Mouse (Mus musculus): ENCODE measurements around the gene Zfp879. TPM values are rescaled to one million over a fixed set of nuclear protein-coding genes. Genes with fewer than 3 reads are reported as not detected.

The Zfp879 gene
- polyA plus RNA-seq (2015; fragmentation: Nextera tagmentation; extraction: Ambion mirVana) = 0.31 and 0.49 TPM in 2 replicates

GRCm38 (mm10) chr11:50841023-50841735, at the start of gene Zfp879:
Gene Zfp879, minus strand, starts transcription at chr11:50841552.
- Histone ChIP-seq H3K9ac (peak within 1 kb of the TSS; percentile 86), H3K4me1 (peaks cover 12% of the 10 kb centered on the region), H3K9me3 (no peaks in the 10 kb centered on the region), H3K4me3 (peak within 1 kb of the TSS; percentile 56), H3K27me3 (replicated peaks) (peaks cover 16% of the 10 kb centered on the region; the same call in 1 of the 2 replicates), H3K4me2 (peak within 1 kb of the TSS; percentile 80), H3K27ac (replicated peaks) (peak within 1 kb of the TSS; percentile 92), H3K36me3 (no peaks in the 10 kb centered on the region)
- 13% methylated on average over 22 of the region's 22 CpGs for WGBS
- ATAC-seq (ENCODE audit: extremely low read depth, insufficient number of reproducible peaks, low FRiP score, low TSS enrichment) = peak; percentile 85

GRCm38 (mm10) chr11:50887390-50888128, 46.2 kb upstream of the Zfp879 start, which contains the start of gene Zfp454:
Gene Zfp454, minus strand, starts transcription at chr11:50887651.
- Histone ChIP-seq H3K4me3 (peak within 1 kb of the TSS; percentile 57), H3K4me2 (peak within 1 kb of the TSS; percentile 76), H3K9me3 (peaks cover 4% of the 10 kb centered on the region; the same call in 1 of the 2 replicates), H3K27me3 (replicated peaks) (no peaks in the 10 kb centered on the region), H3K27ac (replicated peaks) (peak within 1 kb of the TSS; percentile 26; the same call in 1 of the 2 replicates), H3K4me1 (peaks cover 10% of the 10 kb centered on the region), H3K36me3 (peaks cover 13% of the 10 kb centered on the region; the same call in 1 of the 2 replicates), H3K9ac (peak within 1 kb of the TSS; percentile 82)
- 6% methylated on average over 26 of the region's 26 CpGs for WGBS
- ATAC-seq (ENCODE audit: extremely low read depth, insufficient number of reproducible peaks, low FRiP score, low TSS enrichment) = peak; percentile 62; the same call in 1 of the 2 replicates

GRCm38 (mm10) chr11:50886933-50887293, 45.6 kb upstream of the Zfp879 start:
- peak overlapping the region; percentile 82 for H3K9ac ChIP-seq
- H3K4me1 ChIP-seq = peaks cover 10% of the 10 kb centered on the region
- peak overlapping the region; percentile 57 for H3K4me3 ChIP-seq
- H3K27ac ChIP-seq (replicated peaks) = peak overlapping the region; percentile 26; the same call in 1 of the 2 replicates
- ATAC-seq (ENCODE audit: extremely low read depth, insufficient number of reproducible peaks, low FRiP score, low TSS enrichment) = no peak
- H3K27me3 ChIP-seq (replicated peaks) = no peaks in the 10 kb centered on the region
- H3K4me2 ChIP-seq = peak overlapping the region; percentile 76
- H3K36me3 ChIP-seq = peaks cover 19% of the 10 kb centered on the region
- WGBS = 20% methylated on average over 10 of the region's 10 CpGs
- H3K9me3 ChIP-seq = no peaks in the 10 kb centered on the region; the same call in 1 of the 2 replicates

- H3K9me3 ChIP-seq = no peaks in the 10 kb centered on the region
- H3K4me1 ChIP-seq = peaks cover 10% of the 10 kb centered on the region
- peak overlapping the region; percentile 76 for H3K4me2 ChIP-seq
- no peaks in the 10 kb centered on the region for H3K27me3 ChIP-seq (replicated peaks)
- peaks cover 19% of the 10 kb centered on the region for H3K36me3 ChIP-seq
- H3K27ac ChIP-seq (replicated peaks) = no peak overlapping the region
- peak overlapping the region; percentile 82 for H3K9ac ChIP-seq
- peak overlapping the region; percentile 57 for H3K4me3 ChIP-seq
- 51% methylated on average over 8 of the region's 8 CpGs for WGBS
- ATAC-seq (ENCODE audit: extremely low read depth, insufficient number of reproducible peaks, low FRiP score, low TSS enrichment) = no peak
These were observed 45.0 kb upstream of the Zfp879 start for GRCm38 (mm10) chr11:50886231-50886932.

GRCm38 (mm10) chr11:50883756-50884155, 42.4 kb upstream of the Zfp879 start:
- no peaks in the 10 kb centered on the region for H3K9me3 ChIP-seq
- H3K4me3 ChIP-seq = no peak overlapping the region
- H3K4me2 ChIP-seq = no peak overlapping the region
- H3K4me1 ChIP-seq = peaks cover 10% of the 10 kb centered on the region
- no peak overlapping the region for H3K27ac ChIP-seq (replicated peaks)
- 65% methylated on average over 3 of the region's 3 CpGs for WGBS
- H3K27me3 ChIP-seq (replicated peaks) = no peaks in the 10 kb centered on the region
- H3K9ac ChIP-seq = no peak overlapping the region
- peaks cover 44% of the 10 kb centered on the region for H3K36me3 ChIP-seq
- ATAC-seq (ENCODE audit: extremely low read depth, insufficient number of reproducible peaks, low FRiP score, low TSS enrichment) = no peak

GRCm38 (mm10) chr11:50878641-50879040, 37.3 kb upstream of the Zfp879 start:
- no peak overlapping the region for H3K27ac ChIP-seq (replicated peaks)
- H3K4me2 ChIP-seq = no peak overlapping the region
- no peak for ATAC-seq (ENCODE audit: extremely low read depth, insufficient number of reproducible peaks, low FRiP score, low TSS enrichment)
- H3K27me3 ChIP-seq (replicated peaks) = no peaks in the 10 kb centered on the region
- H3K4me3 ChIP-seq = no peak overlapping the region
- H3K4me1 ChIP-seq = no peaks in the 10 kb centered on the region
- peaks cover 29% of the 10 kb centered on the region for H3K9me3 ChIP-seq
- 76% methylated on average over 3 of the region's 3 CpGs for WGBS
- H3K36me3 ChIP-seq = peaks cover 82% of the 10 kb centered on the region
- H3K9ac ChIP-seq = no peak overlapping the region

- ATAC-seq (ENCODE audit: extremely low read depth, insufficient number of reproducible peaks, low FRiP score, low TSS enrichment) = no peak
- Histone ChIP-seq H3K27ac (replicated peaks) (no peak overlapping the region), H3K27me3 (replicated peaks) (peaks cover 71% of the 10 kb centered on the region), H3K9ac (peak overlapping the region; percentile 65), H3K4me2 (peak overlapping the region; percentile 73), H3K36me3 (no peaks in the 10 kb centered on the region), H3K4me1 (peaks cover 32% of the 10 kb centered on the region), H3K4me3 (peak overlapping the region; percentile 52), H3K9me3 (peaks cover 8% of the 10 kb centered on the region; the same call in 1 of the 2 replicates)
- WGBS = under 1% methylated on average over 72 of the region's 72 CpGs
These were observed 9.7 kb upstream of the Zfp879 start for GRCm38 (mm10) chr11:50850989-50851601.

GRCm38 (mm10) chr11:50850177-50850735, 8.9 kb upstream of the Zfp879 start, which contains the start of gene Grm6:
Gene Grm6, plus strand, starts transcription at chr11:50850685.
- peaks cover 8% of the 10 kb centered on the region; the same call in 1 of the 2 replicates for H3K9me3 ChIP-seq
- peak within 1 kb of the TSS; percentile 73 for H3K4me2 ChIP-seq
- no peaks in the 10 kb centered on the region for H3K36me3 ChIP-seq
- WGBS = 3% methylated on average over 11 of the region's 11 CpGs
- no peak within 1 kb of the TSS for H3K27ac ChIP-seq (replicated peaks)
- peak within 1 kb of the TSS; percentile 65 for H3K9ac ChIP-seq
- ATAC-seq (ENCODE audit: extremely low read depth, insufficient number of reproducible peaks, low FRiP score, low TSS enrichment) = no peak
- H3K27me3 ChIP-seq (replicated peaks) = peaks cover 75% of the 10 kb centered on the region
- H3K4me3 ChIP-seq = peak within 1 kb of the TSS; percentile 52
- H3K4me1 ChIP-seq = peaks cover 32% of the 10 kb centered on the region

GRCm38 (mm10) chr11:50849310-50849709, 8.0 kb upstream of the Zfp879 start:
- Histone ChIP-seq H3K4me3 (peak overlapping the region; percentile 9; the same call in 1 of the 2 replicates), H3K27ac (replicated peaks) (no peak overlapping the region), H3K9me3 (peaks cover 8% of the 10 kb centered on the region; the same call in 1 of the 2 replicates), H3K36me3 (no peaks in the 10 kb centered on the region), H3K4me2 (peak overlapping the region; percentile 73), H3K9ac (no peak overlapping the region), H3K27me3 (replicated peaks) (peaks cover 75% of the 10 kb centered on the region), H3K4me1 (peaks cover 32% of the 10 kb centered on the region)
- ATAC-seq (ENCODE audit: extremely low read depth, insufficient number of reproducible peaks, low FRiP score, low TSS enrichment) = no peak
- 5% methylated on average over 10 of the region's 10 CpGs for WGBS

GRCm38 (mm10) chr11:50848520-50849137, 7.3 kb upstream of the Zfp879 start:
- Histone ChIP-seq H3K4me3 (peak overlapping the region; percentile 9; the same call in 1 of the 2 replicates), H3K9ac (no peak overlapping the region), H3K4me2 (no peak overlapping the region), H3K9me3 (peaks cover 8% of the 10 kb centered on the region; the same call in 1 of the 2 replicates), H3K4me1 (peaks cover 32% of the 10 kb centered on the region), H3K36me3 (no peaks in the 10 kb centered on the region), H3K27me3 (replicated peaks) (peaks cover 75% of the 10 kb centered on the region), H3K27ac (replicated peaks) (no peak overlapping the region)
- ATAC-seq (ENCODE audit: extremely low read depth, insufficient number of reproducible peaks, low FRiP score, low TSS enrichment) = no peak
- WGBS = 31% methylated on average over 3 of the region's 3 CpGs

All from heart, embryonic 13.5 days (tissue).